Mouse (Mus musculus) erythroblast, embryonic 14.5 days (primary cell): ENCODE measurements around the gene Rora.

Source experiments
- GATA1 ChIP-seq: IDR thresholded peaks from 2 replicates; pipeline ENCODE4 v1.6.1; 2012; ENCODE audit warnings: low read length, inconsistent platforms, mixed read lengths
- TAL1 ChIP-seq: IDR thresholded peaks from 3 replicates; pipeline ENCODE4 v1.6.1; 2012; ENCODE audit warnings: low read length, inconsistent platforms, mixed read lengths

GRCm38 (mm10) chr9:68989885-68990449 is 336.4 kb downstream of the Rora start:
- TF ChIP-seq TAL1, result no peak
- TF ChIP-seq GATA1, result no peak
